Mouse (Mus musculus): ENCODE measurements around the gene Slco2b1. TPM values are rescaled to one million over a fixed set of nuclear protein-coding genes. Genes with fewer than 3 reads are reported as not detected.
A peak's percentile ranks its signal among the peaks of the same experiment; 100 is the strongest.

The Slco2b1 gene
- polyA plus RNA-seq, 1 experiment from 2014 or later, result 0.13 TPM

- Histone ChIP-seq H3K36me3 (no peaks in the 10 kb centered on the region), H3K9ac (no peak overlapping the region), H3K27ac (no peak overlapping the region), H3K9me3 (replicated peaks) (no peaks in the 10 kb centered on the region), H3K4me1 (replicated peaks) (no peaks in the 10 kb centered on the region), H3K4me3 (replicated peaks) (no peak overlapping the region), H3K27me3 (no peaks in the 10 kb centered on the region), H3K4me2 (no peak overlapping the region)
- DNase-seq (no peak), ATAC-seq (ENCODE audit: low read depth) (no peak)
- WGBS (ENCODE audit: insufficient replicate concordance), result 74% methylated on average over 3 of the region's 3 CpGs
Observed at GRCm38 (mm10) chr7:99693387-99693786, 17.8 kb downstream of the Slco2b1 start.

DNA sequence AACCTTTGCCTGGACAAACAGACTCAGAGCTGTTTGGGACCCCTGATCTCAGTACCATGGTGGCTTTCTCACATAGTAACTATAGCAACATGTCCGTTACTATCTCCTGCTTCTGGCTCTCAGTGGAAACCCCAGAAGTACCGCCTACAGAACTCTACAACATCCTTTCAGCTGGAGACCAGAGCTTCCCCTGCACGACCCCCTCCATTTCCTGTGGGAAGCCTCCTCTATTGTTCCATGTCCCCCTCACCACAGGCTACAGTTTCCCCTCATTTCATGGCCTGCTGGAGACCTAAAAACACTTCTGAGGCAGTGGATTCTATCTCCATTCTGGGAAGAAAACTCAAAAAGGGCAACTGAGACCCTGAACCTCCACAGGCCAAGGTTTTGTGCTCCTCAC is 18.7 kb downstream of the Slco2b1 start:
- Histone ChIP-seq H3K27me3 (no peaks in the 10 kb centered on the region), H3K36me3 (no peaks in the 10 kb centered on the region), H3K4me1 (replicated peaks) (no peaks in the 10 kb centered on the region), H3K4me3 (replicated peaks) (no peak overlapping the region), H3K9ac (no peak overlapping the region), H3K9me3 (replicated peaks) (no peaks in the 10 kb centered on the region), H3K27ac (no peak overlapping the region), H3K4me2 (no peak overlapping the region)
- 22% methylated on average over 3 of the region's 3 CpGs for WGBS (ENCODE audit: insufficient replicate concordance)
- ATAC-seq (ENCODE audit: low read depth), result no peak
- DNase-seq, result no peak

- 64% methylated on average over 7 of the region's 7 CpGs for WGBS (ENCODE audit: insufficient replicate concordance)
Observed at GRCm38 (mm10) chr7:99690819-99691218, 20.3 kb downstream of the Slco2b1 start.

DNA sequence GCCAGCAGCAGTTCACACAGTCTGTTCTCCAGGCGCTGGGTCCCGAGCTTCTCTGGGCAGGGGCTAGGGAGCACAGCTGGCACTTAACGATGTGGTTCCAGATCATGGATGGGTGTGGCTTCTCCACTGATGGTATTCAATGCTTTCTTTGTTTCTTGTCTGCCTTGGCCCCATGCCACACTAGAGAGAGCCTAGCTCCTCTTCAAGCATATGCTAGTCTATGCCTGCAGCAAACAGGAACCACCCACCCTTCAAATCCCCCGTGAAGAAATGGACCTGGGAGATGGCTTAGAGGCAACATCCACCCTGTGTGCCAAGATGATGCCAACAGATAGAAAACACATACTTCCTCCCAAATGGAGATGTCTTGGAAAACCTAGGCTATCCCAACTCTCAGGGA is 27.1 kb downstream of the Slco2b1 start:
- Histone ChIP-seq H3K36me3 (no peaks in the 10 kb centered on the region), H3K4me1 (replicated peaks) (no peaks in the 10 kb centered on the region), H3K9ac (no peak overlapping the region), H3K27me3 (no peaks in the 10 kb centered on the region), H3K27ac (no peak overlapping the region), H3K4me3 (replicated peaks) (no peak overlapping the region), H3K4me2 (no peak overlapping the region), H3K9me3 (replicated peaks) (no peaks in the 10 kb centered on the region)
- WGBS (ENCODE audit: insufficient replicate concordance), result 56% methylated on average over 4 of the region's 4 CpGs
- no peak for ATAC-seq (ENCODE audit: low read depth)
- DNase-seq, result no peak

More at GRCm38 (mm10) chr7:99690819-99691218, 20.3 kb downstream of the Slco2b1 start:
- Histone ChIP-seq H3K27ac (no peak overlapping the region), H3K27me3 (no peaks in the 10 kb centered on the region), H3K9ac (no peak overlapping the region), H3K9me3 (replicated peaks) (no peaks in the 10 kb centered on the region), H3K4me2 (no peak overlapping the region), H3K4me3 (replicated peaks) (no peak overlapping the region), H3K4me1 (replicated peaks) (no peaks in the 10 kb centered on the region), H3K36me3 (no peaks in the 10 kb centered on the region)
- ATAC-seq (ENCODE audit: low read depth), result no peak
- no peak for DNase-seq

- no peaks in the 10 kb centered on the region for H3K9me3 ChIP-seq (replicated peaks)
- WGBS (ENCODE audit: insufficient replicate concordance), result 64% methylated on average over 5 of the region's 5 CpGs
- no peak for ATAC-seq (ENCODE audit: low read depth)
Observed at GRCm38 (mm10) chr7:99680771-99681170, 30.4 kb downstream of the Slco2b1 start.

DNA sequence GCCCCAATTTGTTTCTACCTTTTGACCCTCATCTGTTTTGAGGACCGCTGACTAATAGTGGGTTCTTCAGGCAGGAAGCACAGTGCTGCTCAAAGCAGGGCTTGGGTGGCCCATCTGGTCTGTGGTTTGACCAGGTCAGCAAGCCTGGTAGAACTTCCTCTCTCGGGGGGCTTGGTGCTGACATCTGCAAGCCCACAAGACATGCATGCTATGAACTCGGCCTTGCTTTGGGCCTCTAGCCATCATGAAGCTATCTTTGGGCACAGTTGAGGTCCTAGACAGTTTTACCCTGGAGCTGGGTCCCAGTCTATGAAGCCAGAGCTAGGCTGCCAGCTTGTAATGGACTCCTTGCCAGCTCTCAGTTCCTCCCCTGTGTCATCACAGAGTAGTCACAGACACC is 36.2 kb downstream of the Slco2b1 start:
- DNase-seq (no peak), ATAC-seq (ENCODE audit: low read depth) (no peak)
- Histone ChIP-seq H3K27me3 (no peaks in the 10 kb centered on the region), H3K9ac (no peak overlapping the region; the same call in 1 of the 2 replicates), H3K4me1 (replicated peaks) (peaks cover 7% of the 10 kb centered on the region), H3K36me3 (no peaks in the 10 kb centered on the region), H3K4me3 (replicated peaks) (no peak overlapping the region), H3K9me3 (replicated peaks) (no peaks in the 10 kb centered on the region), H3K4me2 (no peak overlapping the region), H3K27ac (no peak overlapping the region)
- WGBS (ENCODE audit: insufficient replicate concordance), result 9% methylated on average over 3 of the region's 3 CpGs

More at GRCm38 (mm10) chr7:99680771-99681170, 30.4 kb downstream of the Slco2b1 start:
- DNase-seq, result no peak
- no peaks in the 10 kb centered on the region for H3K4me1 ChIP-seq (replicated peaks)
- H3K4me3 ChIP-seq (replicated peaks), result no peak overlapping the region
- no peak overlapping the region for H3K27ac ChIP-seq
- no peaks in the 10 kb centered on the region for H3K36me3 ChIP-seq
- H3K4me2 ChIP-seq, result no peak overlapping the region
- no peaks in the 10 kb centered on the region for H3K27me3 ChIP-seq
- H3K9ac ChIP-seq, result no peak overlapping the region

- H3K4me3 ChIP-seq (replicated peaks), result no peak overlapping the region
- H3K9ac ChIP-seq, result no peak overlapping the region
- no peaks in the 10 kb centered on the region for H3K36me3 ChIP-seq
- 0 out of 2 replicates have a peak overlapping the region, but pooled peaks have one; percentile 21 for H3K27ac ChIP-seq
- H3K4me2 ChIP-seq, result no peak overlapping the region
- H3K9me3 ChIP-seq (replicated peaks), result no peaks in the 10 kb centered on the region
- H3K27me3 ChIP-seq, result no peaks in the 10 kb centered on the region
- DNase-seq (no peak), ATAC-seq (ENCODE audit: low read depth) (no peak)
- WGBS (ENCODE audit: insufficient replicate concordance), result 24% methylated on average over 5 of the region's 5 CpGs
- H3K4me1 ChIP-seq (replicated peaks), result peaks cover 7% of the 10 kb centered on the region
Observed at GRCm38 (mm10) chr7:99674209-99674608, 36.9 kb downstream of the Slco2b1 start.

DNA sequence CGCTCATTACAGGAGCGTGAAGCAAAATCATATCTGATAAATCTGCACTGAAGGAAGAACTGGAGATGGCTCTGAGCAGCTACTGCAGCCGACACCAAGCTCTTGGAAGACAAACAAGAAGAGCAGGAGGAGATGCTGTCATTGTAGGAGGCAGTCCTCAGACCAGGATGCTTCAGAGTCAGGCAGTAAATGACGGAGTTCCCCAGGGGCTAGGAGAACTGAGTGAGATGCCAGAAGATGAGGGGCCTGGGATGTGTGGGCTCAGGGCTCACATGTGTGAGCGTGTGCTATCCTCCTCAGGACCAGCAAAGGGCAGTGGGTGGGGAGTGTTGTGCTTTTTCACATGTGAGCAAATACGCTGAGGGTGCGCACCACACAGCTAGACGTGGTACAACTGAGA is 38.0 kb downstream of the Slco2b1 start:
- H3K9me3 ChIP-seq (replicated peaks), result no peaks in the 10 kb centered on the region
- no peak for ATAC-seq (ENCODE audit: low read depth)
- H3K9ac ChIP-seq, result no peak overlapping the region
- no peaks in the 10 kb centered on the region for H3K36me3 ChIP-seq
- no peak overlapping the region for H3K4me3 ChIP-seq (replicated peaks)
- WGBS (ENCODE audit: insufficient replicate concordance), result 66% methylated on average over 8 of the region's 8 CpGs
- peaks cover 7% of the 10 kb centered on the region for H3K4me1 ChIP-seq (replicated peaks)
- H3K27me3 ChIP-seq, result 0 out of 2 replicates have a peak, but pooled peaks cover 3% of the 10 kb centered on the region
- no peak overlapping the region for H3K27ac ChIP-seq
- H3K4me2 ChIP-seq, result no peak overlapping the region
- DNase-seq, result no peak

- Histone ChIP-seq H3K27me3 (0 out of 2 replicates have a peak, but pooled peaks cover 3% of the 10 kb centered on the region), H3K4me2 (no peak overlapping the region), H3K27ac (no peak overlapping the region), H3K9me3 (replicated peaks) (no peaks in the 10 kb centered on the region), H3K4me1 (replicated peaks) (peaks cover 7% of the 10 kb centered on the region), H3K4me3 (replicated peaks) (no peak overlapping the region), H3K9ac (no peak overlapping the region), H3K36me3 (no peaks in the 10 kb centered on the region)
- 59% methylated on average over 9 of the region's 9 CpGs for WGBS (ENCODE audit: insufficient replicate concordance)
- DNase-seq (peak; percentile 15), ATAC-seq (ENCODE audit: low read depth) (peak; percentile 60)
Observed at GRCm38 (mm10) chr7:99671544-99672435, 39.4 kb downstream of the Slco2b1 start.

DNA sequence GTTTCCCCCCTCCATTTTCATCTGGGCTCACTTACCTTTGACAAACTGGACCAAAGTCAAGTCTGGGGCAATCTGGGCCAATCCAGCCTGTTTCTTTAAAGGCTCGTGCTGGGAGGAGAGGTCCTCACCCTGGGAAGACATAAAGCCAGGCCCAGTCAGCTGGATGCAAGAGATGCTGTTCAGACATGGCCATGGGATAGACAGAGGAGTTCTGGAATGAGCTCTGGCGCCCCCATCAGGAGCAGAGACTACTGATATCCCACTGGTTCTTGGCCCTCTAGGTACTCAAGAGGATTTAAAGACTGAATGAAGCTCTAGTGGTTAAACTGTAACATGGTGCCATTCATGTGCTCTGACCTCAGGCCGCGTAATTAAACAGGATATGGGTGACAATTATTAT is 40.2 kb downstream of the Slco2b1 start:
- no peak overlapping the region for H3K9ac ChIP-seq
- H3K4me3 ChIP-seq (replicated peaks), result no peak overlapping the region
- no peak overlapping the region for H3K27ac ChIP-seq
- no peak for ATAC-seq (ENCODE audit: low read depth)
- H3K36me3 ChIP-seq, result no peaks in the 10 kb centered on the region
- WGBS (ENCODE audit: insufficient replicate concordance), result 62% methylated on average over 4 of the region's 4 CpGs
- DNase-seq, result peak; percentile 14
- no peak overlapping the region for H3K4me2 ChIP-seq
- peaks cover 7% of the 10 kb centered on the region for H3K4me1 ChIP-seq (replicated peaks)
- 0 out of 2 replicates have a peak, but pooled peaks cover 3% of the 10 kb centered on the region for H3K27me3 ChIP-seq
- no peaks in the 10 kb centered on the region for H3K9me3 ChIP-seq (replicated peaks)

DNA sequence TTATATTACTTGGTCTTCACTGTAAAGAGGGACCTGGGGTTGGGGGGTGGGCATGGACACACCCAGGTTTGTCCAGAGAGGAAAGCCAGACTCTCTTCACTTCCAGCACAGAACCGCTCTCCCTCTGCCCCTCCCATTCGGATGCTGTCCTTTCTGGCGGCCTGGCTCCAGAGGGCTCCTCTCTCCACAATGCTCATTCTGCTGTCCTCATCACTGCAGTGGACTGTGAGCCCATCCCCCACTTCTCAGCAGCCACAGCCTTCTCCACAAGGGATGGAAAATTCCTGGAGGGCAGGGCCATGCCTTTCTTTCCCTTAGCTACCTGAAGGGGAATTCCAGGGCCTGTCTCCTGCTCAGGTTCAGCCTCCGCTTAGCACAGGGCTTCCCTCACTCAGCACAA is 42.3 kb downstream of the Slco2b1 start:
- no peak overlapping the region for H3K4me3 ChIP-seq (replicated peaks)
- 0 out of 2 replicates have a peak, but pooled peaks cover 3% of the 10 kb centered on the region for H3K27me3 ChIP-seq
- DNase-seq, result no peak
- H3K4me2 ChIP-seq, result no peak overlapping the region
- no peak overlapping the region for H3K27ac ChIP-seq
- no peaks in the 10 kb centered on the region for H3K36me3 ChIP-seq
- H3K4me1 ChIP-seq (replicated peaks), result peaks cover 7% of the 10 kb centered on the region
- no peaks in the 10 kb centered on the region for H3K9me3 ChIP-seq (replicated peaks)
- 54% methylated on average over 4 of the region's 4 CpGs for WGBS (ENCODE audit: insufficient replicate concordance)
- ATAC-seq (ENCODE audit: low read depth), result no peak
- H3K9ac ChIP-seq, result no peak overlapping the region

DNA sequence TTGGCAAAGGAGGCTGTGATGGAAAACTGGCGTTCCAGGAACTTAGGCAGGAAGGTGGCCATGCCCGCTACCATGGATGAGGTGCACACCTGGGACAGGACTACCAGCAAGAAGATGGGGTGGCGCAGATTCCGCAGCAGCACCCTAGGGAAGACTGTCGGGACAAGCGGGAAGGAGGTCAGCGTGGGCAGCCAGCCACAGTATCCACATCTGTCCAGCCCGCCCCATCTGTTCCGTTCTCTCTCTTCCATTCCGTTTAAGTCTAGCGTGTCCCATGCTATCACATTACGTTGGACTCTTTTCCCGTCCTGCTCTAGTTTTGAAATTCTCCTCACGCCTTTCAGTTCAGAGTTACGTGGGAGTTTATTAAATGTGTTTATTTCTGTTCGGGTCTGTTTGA is 44.0 kb downstream of the Slco2b1 start:
- no peaks in the 10 kb centered on the region for H3K36me3 ChIP-seq
- no peaks in the 10 kb centered on the region for H3K9me3 ChIP-seq (replicated peaks)
- 82% methylated on average over 16 of the region's 16 CpGs for WGBS (ENCODE audit: insufficient replicate concordance)
- DNase-seq (no peak), ATAC-seq (ENCODE audit: low read depth) (no peak)
- H3K4me1 ChIP-seq (replicated peaks), result peaks cover 7% of the 10 kb centered on the region
- H3K27me3 ChIP-seq, result 0 out of 2 replicates have a peak, but pooled peaks cover 3% of the 10 kb centered on the region
- no peak overlapping the region for H3K4me3 ChIP-seq (replicated peaks)
- H3K4me2 ChIP-seq, result no peak overlapping the region
- no peak overlapping the region for H3K27ac ChIP-seq
- H3K9ac ChIP-seq, result no peak overlapping the region
